Mouse (Mus musculus) urinary bladder, adult 18-20 months (tissue): ENCODE results near the gene Hdgf.
A peak's percentile ranks its signal among the peaks of the same experiment; 100 is the strongest.

Experiments used
- DNase-seq, 2 experiments: peaks; one replicate each; pipeline ENCODE4 v3.0.0; 2022; ENCODE audit warnings: low spot score in 2 of 2, mixed read lengths in 2 of 2

Hdgf gene

DNA sequence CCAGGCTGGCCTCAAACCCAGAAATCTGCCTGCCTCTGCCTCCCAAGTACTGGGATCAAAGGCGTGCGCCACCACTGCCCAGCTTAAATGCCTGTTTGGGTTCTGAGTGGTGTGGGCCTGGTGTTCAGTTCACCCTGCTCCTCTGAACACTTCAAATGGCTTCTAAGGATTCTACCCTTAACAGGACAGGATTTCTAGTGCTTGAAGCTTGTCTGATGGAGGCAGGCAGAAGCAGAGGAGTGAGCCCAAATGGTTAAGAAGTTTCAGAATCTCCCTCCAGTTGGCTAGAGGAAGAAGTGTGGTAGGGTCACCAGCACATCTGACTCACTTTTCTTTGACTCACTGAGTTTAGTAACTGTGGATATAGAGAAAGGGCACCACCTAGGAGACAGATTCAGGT, 3.3 kb downstream of the Hdgf start:
- DNase-seq = no peak

DNA sequence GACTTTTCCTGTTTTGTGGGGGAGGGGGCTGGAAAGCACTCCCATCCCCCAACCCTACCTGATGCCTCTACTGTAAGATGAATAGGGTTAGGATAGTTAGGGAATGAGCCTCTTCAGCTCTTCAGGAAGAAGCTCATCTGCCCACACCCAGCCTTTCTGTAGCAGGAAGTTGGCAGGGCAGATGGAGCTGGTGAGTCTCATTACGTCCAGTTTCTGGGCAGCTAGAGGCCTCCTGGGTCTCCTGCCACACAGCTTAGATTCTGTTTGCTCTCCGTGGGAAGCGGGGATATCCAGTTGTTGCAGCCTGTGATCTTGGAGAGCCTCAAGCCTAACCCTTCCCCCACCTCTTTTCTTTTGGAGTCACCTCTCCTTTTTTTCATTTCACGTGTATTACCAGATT, 3.8 kb downstream of the Hdgf start:
- DNase-seq = no peak

DNA sequence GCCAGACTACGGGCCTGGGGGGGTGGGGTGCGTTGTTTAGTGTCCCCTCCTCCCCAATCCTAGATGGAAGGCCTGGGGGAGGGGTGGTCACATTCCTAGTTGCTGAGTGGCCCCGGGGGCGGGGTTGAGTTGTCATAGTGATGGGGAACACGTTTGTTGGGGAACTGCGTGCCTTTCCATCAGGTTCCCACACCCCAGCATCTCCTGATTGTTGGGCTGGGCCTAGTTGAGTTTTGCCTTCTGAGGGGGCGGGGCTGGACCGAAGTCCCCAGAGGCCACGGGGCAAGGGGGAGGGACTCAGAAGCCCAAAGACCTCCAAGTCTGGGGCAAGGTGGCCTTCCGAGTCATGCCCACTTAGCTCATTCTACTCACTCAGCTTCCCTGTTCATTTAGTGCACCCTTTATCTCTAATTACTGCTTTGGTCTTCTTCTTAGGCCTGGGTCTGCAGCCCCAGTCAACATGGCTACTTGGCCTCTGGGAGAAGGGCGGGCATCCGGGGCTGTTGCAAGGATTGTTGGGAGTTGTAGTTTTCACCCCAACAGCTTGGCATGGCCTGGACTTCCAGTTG, 4.5 kb downstream of the Hdgf start:
- DNase-seq = peak; percentile 76 to 85

DNA sequence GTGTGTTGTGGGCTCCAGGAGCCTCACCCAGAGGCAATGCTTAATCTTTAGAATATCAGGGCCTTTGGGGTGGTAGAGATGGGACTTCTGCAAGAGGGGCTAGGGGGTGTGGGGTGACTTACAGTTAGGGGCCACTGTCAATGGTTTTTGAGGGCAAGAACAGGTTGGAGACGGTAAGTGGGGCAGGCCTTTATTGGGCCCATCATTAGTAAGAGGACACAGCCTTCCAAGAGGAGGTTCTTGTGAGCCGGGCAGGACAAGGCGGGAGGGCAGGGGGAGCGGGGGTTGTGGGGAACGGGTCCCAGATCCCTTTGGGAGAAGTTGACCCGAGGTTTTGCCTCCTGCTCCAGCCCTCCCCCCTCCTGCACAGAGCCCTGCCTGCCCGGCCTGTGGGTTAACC, 7.4 kb downstream of the Hdgf start:
- DNase-seq = no peak

DNA sequence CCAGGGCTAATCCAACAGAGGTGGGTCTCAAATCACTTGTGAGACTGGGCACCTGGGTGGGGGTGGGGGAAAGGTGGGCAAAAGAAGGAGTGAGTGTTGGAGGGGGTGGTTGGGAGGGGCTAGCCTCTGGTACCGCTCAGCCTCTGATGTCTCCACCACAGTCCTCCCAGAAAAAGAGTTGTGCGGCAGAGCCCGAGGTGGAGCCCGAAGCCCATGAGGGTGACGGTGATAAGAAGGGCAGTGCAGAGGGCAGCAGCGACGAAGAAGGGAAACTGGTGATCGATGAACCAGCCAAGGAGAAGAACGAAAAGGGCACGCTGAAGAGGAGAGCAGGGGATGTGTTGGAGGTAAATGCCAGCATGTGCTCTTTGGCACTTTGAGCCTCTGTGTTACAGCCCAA, 7.8 kb downstream of the Hdgf start:
- DNase-seq = no peak

DNA sequence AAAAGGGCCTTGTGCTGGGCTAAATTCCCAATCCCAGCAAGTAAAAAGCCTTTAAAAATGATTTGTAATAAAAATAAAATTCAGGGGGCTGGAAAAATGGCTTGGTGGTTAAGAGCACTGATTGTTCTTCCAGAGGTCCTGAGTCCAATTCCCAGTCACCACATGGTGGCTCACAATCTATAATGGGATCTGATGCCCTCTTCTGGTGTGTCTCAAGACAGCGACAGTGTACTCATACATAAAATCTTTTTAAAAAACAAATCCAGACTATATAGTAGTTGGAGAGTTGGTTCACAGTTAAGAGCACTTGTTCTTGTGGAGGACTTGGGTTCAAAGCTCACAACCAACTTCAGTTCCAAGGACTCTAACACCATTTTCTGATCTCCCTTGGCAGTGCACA, 10.9 kb downstream of the Hdgf start:
- DNase-seq = no peak

DNA sequence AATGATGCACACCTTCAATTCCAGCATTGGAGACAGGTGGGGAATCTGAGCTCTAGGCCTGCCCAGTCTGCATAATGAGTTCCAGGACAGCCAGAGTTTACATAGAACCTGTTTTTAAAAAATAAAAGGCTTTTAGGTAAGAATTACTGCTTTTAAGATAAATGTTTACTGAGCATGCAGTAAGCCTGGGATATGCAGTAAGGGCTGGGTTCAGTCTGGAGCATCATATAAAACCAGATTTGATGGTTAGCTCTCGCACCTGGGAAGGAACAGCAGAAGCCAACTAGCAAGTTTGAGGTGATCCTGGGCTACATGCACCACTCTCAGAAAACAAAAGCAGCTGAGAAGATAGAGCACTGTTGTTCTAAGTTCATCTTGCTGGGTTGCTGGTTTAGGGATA, 12.4 kb downstream of the Hdgf start:
- no peak for DNase-seq

DNA sequence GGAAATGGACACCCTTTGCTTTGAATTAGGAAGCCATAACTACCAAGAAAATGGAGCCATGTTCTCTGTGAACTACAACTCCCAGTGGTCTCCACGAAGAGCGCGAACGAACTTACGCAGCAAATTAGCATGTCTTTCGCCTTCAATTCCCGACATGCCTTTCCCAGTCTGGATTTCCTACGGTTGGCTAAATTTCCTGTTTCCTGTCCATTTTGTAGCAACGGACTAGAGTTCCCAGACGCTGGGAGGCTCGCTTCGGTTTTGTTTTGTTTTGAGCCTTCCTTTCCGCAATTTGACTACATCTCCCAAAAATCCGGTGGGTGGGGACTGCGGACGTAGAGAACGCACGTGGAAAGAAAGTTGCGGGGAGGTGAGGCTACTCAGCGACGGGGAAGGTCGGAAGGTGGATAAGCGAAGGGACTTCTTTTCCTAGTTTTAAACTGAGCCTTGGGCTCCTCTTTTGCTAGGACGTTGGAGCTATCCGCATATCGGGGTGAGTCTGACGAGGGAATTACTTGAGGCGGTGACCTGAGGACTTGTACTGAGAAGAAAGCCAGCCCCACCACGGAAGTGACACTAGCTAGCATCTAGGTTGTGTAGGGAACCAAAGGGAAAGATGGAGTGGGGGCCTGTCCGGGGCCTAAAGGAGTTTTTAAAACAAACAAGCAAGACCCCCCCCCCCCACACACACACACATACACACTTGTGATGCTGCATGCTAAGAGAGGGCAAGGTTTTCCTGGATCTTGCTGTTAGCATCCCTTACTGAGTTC, 13.4 kb downstream of the Hdgf start, which contains the start of gene Mrpl24:
TSS of gene Mrpl24 (plus strand) at position 171 of the 773 bp plus-strand sequence.
- DNase-seq = peak; percentile 56 to 77

DNA sequence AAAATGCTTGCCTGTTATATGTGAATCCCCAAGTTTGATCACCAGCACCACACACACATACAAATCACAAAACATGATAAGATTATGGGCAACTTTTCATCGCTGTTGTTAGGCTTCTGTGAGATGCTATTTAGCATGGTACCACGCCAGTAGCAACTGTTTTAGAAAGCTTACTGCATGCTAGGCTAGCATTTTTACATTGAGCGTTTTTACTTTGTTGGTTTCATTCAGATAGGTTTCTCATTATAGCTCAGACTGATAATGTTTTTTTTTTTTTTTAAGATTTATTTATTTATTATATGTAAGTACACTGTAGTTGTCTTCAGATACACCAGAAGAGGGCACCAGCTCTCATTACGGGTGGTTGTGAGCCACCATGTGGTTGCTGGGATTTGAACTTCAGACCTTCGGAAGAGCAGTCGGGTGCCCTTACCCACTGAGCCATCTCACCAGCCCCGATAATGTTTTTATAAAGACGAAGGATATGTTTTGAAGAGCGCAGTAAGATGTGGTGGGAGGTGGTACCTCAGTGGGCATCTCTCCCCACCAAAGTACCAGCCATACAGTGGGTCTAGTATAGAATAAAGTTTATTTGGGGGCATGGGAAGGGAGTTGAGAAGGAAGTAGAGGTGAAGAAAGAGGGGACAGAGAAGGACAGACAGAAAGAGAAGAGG, 14.3 kb downstream of the Hdgf start:
- no peak for DNase-seq

DNA sequence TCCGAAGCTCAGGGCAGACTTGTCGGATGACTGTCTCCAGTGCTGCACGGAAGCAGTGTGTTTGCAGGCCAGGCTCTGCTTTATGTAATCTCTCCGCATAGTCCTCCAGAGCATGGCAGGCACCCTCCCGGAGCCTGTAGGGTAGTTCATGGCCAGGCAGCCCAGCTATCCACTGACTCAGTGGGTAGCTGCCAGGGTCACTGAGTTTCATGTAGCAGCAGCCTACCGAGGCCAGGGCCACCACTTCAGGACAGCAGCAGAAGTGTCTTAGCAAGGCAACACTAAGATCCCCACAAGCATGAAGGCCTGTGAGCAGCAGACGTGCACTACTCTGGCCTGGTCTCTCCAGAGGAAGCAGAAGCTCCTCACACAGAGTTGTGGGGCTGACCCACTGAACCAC, 18.9 kb downstream of the Hdgf start:
- DNase-seq = no peak

DNA sequence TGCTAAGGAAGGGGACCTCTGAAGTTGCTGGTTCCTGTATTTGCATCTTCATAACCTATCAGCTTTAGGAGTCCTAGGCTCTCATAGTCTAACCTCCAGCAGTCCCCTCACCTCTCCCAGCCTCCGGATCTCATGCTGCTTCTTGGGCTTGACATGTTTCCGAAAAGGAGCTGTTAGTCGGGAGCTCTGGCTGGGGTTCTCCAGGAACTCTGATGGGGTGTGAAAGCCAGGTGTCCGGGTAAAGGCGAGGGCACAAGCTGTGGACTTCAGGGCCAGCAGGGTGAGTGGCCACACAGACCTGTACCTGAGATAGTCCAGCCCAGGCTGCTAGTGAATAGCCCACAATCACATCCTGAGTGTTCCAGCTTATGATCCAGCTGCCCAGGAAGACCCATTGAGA, 21.3 kb downstream of the Hdgf start:
- DNase-seq = no peak

DNA sequence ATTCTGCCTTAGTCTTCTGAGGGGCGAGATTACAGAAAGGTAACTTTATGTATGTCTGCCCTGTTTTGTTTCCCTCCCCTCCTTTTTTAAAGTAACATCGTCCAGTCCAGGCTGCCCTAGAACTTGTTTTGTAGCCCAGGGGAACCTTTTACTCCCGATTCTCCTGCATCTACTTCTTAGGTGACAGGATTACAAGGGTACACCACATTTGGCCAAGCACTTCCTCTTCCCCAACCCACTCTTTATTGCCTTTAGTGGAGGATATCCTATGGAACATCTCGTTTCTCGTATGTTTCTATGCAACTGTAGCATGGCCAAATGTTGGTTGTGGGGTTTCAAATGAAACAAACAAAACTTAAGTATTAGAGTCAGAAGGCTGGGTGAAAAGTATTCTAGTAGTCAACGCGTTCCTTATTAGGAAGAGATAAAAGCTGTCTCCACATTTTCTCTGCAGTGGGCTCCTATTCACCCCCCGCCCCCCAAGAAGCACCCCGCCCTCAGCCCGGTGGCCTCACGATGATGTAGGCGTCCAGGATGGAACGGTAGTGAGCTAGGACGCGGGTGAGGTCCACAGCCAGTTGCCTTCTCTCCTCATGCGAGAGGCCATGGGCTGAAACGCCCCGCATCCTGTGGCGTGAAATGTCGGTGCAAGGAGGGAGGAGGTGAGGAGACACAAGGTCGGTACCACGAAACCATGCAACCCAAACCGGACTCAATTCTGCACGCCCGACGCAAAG, 23.4 kb downstream of the Hdgf start:
- no peak for DNase-seq

DNA sequence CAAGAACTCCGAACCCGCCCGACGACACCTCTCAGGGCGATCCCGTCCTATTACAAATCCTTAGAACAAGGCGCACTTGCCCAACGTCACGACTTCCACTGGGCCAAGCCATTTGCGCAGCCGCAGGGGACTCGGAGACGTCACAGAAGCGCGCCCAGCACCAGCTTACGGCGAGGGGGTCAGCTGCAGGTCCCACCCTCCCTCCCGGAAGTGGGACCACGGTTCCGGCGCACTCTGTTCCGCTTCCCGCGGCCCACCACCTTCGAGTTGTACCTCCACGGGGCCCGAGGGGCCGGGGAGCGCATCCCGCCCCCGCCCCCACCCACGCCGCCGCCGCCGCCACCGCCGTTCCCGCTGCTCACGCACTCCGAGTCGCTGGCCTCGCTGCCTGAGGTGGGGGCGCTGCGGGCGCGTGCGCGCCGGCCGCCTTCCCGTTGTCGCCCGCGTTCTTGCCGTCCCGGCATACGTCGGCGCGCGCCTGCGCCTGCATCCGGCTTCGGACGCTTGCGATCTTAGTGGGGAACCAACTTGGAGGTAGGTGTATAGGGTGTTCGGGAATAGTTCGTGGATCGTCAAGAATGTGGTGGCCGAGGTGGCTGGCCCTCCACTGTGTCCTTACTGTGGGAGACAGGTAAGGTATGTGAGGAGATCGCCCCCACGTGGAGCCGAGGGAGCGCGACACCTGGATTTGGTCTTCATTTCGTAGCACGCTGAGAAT, 24.1 kb downstream of the Hdgf start, which contains the start of the genes Isg20l2 and Rrnad1:
TSS of gene Isg20l2 (plus strand) at position 237 of the 718 bp plus-strand sequence.
TSS of gene Rrnad1 (minus strand) at position 640 of the 718 bp plus-strand sequence.
- DNase-seq = peak; percentile 91 to 96

DNA sequence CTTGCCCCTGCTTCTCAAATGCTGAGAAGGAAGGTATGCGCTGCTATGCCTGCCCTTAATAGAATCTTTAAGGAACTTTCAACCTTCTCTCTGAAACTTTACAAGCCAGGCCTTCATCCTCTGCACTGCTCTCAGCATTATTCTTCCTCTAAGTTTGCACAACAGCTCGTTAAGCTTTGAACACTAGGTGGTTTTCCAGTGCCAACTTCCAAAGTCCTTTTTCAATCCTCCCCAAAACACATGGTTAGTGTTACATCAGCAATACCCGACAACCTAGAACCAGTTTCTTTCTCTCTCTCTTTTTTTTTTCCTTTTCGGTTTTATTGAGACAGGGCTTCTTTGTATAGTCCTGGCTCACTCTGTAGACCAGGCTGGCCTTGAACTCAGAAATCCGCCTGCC, 27.9 kb downstream of the Hdgf start:
- no peak for DNase-seq

DNA sequence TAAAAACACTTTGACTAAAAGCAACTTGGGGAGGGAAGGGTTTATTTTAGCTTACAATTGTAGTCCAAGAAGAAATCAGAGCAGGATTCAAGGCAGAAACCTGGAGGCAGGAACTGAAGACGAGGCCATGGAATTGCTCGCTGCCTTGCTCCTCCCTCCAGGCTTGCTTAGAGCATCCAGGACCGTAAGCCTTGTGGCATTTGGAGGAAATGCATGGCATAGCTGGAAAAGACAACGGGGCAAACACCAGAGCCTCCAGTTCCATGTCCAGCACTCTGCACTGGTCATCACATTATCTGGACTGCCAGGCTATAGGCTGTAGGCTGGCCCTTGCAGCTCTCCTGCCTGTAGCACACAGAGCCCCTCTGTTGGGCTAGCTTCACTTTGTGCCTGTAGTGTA, 28.4 kb downstream of the Hdgf start:
- no peak for DNase-seq

DNA sequence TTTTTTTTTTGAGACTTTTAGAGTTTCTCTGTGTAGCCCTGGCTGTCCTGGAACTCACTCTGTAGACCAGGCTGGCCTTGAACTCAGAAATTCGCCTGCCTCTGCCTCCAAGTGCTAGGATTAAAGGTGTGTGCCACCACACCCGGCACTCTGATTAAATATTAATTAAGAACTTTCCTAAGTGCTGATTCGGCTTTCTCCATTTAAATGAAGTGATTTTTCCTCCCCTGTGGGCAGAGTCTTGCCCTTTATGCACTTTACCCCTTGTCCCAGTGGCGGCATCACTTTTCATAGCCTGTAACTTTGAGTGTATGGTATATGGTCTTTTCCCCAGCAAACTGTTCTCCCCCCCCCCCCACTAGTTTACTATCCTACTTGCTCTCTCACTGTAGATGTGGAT, 29.1 kb downstream of the Hdgf start:
- no peak for DNase-seq

DNA sequence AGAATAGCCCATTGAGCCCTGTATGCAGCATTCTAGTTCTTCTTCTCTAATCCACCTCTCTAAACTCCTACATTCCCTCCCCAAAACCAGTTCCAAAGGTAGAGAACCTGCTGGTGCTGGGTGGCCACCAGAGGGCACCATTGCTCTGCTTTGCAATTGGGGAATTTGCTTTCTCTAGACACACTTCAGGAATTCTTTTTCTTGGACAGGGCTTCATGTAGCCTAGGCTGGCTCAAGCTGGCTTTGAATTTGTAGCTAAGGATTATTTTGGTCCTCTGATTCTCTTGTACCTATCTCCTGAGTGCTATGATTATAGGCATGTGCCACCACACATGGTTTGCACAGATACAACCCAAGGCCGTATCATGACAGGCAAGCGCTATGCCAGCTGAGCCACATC, 29.7 kb downstream of the Hdgf start:
- peak; percentile 65 to 68 for DNase-seq

DNA sequence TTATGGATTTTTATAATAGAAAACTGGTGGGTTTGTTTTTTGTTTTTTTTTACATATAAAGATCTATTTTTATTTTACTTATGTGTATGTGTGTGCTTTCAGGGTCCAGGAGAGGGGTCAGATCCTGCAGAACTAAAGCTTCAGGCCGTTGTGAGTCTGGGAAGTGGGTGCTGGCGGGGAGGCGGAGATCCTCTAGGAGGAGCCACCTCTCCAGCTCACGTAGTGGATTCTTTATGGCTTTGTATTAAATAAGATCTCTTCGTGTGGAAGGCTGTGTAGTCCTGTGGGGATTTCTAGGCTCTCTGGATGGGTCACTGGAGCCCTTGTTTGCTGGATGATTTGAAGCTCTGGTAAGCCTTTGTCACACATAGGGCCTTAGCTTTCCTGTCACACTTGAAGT, 34.5 kb downstream of the Hdgf start:
- no peak for DNase-seq

DNA sequence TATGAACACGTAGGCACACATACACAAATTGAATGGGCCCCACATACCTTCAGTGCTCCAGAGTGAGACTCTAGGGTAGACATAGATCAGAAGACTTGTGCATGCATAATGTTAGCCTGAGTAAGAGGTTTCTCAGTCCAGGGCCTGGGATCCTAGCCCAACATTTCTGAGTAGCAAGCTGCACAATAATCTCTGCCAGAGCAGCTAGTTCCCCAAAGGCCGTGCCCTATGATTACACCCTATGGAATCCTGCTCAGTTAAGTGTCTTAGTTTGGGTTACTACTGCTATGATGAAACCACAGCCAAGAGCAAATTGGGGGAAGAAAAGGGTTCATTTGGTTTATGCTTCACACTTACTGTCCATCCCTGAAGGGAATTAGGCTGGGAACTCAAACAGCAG, 36.4 kb downstream of the Hdgf start:
- no peak for DNase-seq

DNA sequence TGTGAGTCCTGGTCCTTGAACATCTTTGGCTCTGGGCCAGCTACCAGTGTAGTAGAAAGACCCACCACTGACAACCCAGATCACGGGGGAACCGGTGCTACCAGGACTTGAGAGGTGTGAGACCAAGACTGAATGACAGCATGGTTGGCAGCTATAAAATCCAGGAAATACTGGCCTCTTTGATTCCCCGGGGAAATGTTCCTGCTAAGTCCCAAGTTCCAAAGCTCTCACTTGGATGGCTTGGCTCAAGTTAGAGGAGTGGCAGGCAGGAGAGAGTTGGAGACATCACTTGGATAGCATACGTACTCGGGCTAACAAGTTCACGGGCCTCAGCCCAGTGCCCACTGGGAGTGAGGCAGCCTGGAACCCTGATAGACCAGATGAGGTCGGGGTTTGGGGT, 37.5 kb downstream of the Hdgf start:
- no peak for DNase-seq

DNA sequence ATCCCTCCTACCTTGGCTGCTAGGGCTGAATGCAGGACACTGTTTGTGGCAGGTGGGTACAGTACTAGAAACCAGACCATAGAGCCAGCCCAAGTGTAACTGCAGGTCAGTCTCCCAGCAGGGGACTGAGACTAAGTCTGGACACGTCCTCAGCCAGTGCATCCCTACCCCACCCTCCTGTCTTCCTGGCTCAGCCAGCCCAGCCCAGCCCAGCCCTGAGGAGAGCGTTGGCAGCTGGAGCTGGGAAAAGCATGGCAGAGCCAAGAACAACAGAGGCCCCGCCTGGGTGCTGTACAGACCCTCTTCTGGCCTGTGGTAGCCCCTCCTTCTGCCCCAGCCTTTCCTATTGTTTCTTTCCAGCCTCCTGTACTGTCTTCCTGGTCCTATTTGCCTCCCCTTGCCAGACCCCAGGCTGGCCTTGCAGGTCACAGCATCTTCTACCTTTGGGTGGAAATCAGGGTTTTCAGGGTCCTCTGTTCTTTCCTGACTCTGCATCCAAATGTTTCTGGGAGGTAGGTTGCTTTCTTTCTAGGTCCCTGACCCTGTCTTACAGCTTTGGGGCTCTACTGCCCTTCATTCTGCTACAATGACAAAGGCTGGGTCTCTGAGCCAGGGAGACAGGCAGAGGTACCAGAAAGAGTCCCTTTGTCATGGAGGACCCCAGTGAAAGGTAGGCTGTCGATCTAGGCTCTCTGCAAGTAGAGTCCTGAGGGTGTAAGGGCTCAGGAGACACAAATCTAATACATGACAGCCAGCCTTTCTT, 38.9 kb downstream of the Hdgf start:
- peak in 1 of 2 experiments; percentile 29 for DNase-seq
